Mouse (Mus musculus): ENCODE data around the gene Gm20388.

Gm20388 gene

GRCm38 (mm10) chr8:123114644-123115043 is 3204.0 kb downstream of the Gm20388 start:
- no peak for DNase-seq

GRCm38 (mm10) chr8:123117127-123117731 is 3206.6 kb downstream of the Gm20388 start, which contains the start of gene Cpne7:
Cpne7 (plus strand) TSS chr8:123117374.
- DNase-seq, result peak; percentile 22 to 34

- DNase-seq, result peak in 1 of 2 experiments; percentile 21
Measured at GRCm38 (mm10) chr8:123117744-123118143, 3207.1 kb downstream of the Gm20388 start.

GRCm38 (mm10) chr8:123122059-123122458 is 3211.4 kb downstream of the Gm20388 start:
- no peak for DNase-seq

DNA sequence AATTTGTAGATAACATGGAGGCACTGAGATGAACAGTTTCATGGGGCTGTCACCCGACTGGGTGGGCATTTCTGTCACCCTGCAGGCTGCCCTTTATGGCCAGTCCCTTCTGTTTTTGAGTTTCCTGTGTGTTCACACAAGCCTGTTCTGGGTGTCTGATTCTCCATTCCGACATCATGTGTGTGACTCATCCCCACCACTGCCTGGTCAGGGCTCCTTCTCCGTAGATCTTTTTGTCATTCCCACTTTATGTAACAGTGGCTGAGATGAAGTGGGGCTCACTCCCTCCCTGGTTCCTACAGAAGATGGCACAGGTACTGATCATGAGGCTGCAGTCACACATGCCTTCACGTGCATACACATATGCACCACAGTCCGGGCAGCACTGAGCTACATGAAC is 3212.0 kb downstream of the Gm20388 start:
- no peak for DNase-seq

DNA sequence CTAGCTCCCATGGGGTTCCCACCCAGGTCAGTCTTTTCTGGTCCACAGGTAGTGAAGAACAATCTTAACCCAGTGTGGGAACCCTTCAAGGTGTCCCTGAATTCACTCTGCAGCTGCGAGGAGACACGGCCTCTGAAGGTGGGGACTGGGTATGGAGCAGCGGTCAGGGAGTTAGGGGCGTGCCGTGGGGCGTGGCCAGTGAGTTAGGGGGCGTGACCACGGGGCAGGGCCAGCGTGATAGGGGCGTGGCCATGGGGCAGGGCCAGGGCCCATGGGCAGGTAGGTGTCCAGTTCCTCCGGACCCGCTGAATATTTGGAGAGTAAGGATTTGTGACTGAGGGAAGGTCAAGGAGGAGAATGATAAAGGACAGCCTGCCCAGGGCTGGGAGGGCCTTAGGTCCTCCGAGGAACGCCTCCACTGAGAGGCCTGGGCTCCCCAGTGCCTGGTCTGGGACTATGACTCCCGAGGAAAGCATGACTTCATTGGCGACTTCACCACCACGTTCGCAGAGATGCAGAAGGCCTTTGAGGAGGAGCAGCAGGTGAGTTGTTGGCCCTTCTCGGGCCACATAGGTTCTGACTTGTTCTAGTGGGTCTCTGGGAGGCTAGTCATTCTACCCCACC is 3215.7 kb downstream of the Gm20388 start:
- peak; percentile 42 to 48 for DNase-seq

GRCm38 (mm10) chr8:123131041-123131440 is 3220.4 kb downstream of the Gm20388 start:
- DNase-seq, result no peak

GRCm38 (mm10) chr8:123132953-123133352 is 3222.3 kb downstream of the Gm20388 start:
- DNase-seq, result no peak

DNA sequence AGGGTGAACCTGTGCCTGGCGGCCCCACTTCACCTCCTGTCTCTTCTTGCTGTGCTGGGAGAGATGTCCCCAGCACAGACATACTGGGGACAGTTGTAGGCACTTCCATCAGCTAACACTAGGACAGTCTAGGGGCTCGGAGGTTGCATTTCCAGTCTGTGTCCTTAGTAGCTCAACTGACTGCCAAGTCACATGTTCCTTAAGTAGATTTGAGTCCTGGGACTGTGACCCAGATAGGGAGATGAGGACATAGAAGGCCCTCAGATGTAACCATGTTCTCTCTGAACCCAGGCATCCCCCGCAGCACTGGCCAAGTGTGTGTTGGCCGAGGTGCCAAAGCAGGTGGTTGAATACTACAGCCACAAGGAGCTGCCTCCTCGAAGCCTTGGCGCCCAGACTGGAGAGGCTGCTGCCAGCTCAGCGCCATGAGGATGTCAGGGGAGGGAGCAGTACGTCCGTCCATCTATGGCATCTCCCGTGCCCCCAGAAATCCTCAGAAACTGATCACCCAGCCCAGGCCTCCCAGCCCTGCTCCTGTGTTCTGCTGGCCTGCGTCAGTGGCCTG is 3223.6 kb downstream of the Gm20388 start:
- no peak for DNase-seq

- DNase-seq, result no peak
Measured at GRCm38 (mm10) chr8:123135406-123135805, 3224.8 kb downstream of the Gm20388 start.

- no peak for DNase-seq
Measured at GRCm38 (mm10) chr8:123135806-123136205, 3225.2 kb downstream of the Gm20388 start.

DNA sequence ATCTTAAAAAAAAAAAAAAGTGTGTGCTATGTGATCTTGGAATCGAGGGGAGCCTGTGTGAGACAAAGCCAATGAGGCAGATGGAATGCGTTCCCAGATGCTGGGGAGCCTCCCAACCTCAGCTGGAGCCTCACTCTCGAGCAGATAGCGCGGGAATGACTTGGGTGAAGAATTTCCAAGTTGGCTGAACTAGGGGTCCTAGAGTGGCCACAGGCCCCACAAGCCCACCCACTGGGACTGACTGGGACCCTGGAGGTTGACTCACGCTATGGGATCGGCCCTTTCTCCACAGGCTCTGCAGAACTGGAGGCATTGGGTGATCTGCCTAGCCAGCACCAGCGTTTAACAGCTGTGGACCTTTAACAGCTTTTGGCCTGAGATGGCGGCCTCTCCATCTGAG is 3225.6 kb downstream of the Gm20388 start:
- no peak for DNase-seq

- no peak for DNase-seq
Measured at GRCm38 (mm10) chr8:123137645-123138077, 3227.0 kb downstream of the Gm20388 start.

- DNase-seq, result no peak
Measured at GRCm38 (mm10) chr8:123138741-123139140, 3228.1 kb downstream of the Gm20388 start.

DNA sequence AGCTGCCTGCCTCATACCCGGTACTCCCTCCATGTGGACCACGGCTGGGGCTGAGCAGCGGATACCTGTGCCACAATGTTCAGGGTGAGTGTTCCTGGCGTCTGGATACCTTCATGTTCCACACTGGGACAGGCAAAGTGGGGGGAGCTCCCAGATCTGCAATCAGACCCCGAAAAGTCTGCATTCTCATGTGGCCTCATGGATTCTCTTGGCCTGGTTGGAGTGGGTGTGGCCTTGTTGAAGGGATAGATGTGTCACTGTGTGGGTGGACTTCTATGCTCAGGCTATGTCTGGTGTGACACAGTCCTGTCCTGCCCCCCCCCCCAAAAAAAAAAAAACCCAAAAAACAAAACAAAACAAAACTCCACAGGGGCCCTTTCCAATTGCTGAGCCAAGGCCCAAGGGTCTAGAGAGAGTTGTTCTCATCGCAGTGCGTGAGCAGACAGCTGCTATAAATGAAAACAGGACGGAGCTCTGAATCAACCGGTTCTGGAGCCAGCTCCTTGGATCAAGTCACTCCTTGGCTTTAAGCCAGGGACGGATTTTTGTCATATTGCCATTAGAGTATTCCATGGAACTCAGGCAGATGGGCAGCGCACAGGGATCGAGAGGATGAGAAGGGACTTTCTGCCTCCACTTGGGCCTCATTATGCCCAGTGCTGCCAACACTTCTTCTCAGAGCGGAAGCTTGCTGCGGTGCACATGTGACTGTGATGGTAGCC is 3231.3 kb downstream of the Gm20388 start:
- no peak for DNase-seq

GRCm38 (mm10) chr8:123145279-123145678 is 3234.6 kb downstream of the Gm20388 start:
- peak; percentile 15 to 19 for DNase-seq

DNA sequence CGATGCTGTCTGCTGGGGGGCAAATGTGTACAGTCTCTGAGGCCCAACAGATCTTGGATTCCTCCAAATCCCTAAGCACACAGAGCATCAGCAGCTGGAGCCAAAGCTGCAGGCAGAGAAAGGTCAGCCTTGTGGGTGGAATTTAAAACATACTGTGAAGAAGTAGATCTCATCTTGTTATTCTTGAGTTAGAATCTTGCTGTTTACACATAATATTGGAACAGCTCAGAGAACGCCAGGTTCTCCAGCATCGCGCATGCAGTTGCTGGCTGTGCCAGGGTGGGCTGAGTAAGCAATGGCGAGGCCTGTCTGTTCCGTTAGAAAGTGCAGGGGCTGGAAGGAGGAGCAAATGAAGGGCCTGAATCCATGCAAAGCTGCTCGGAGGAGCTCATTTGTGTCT is 3235.7 kb downstream of the Gm20388 start:
- no peak for DNase-seq

DNA sequence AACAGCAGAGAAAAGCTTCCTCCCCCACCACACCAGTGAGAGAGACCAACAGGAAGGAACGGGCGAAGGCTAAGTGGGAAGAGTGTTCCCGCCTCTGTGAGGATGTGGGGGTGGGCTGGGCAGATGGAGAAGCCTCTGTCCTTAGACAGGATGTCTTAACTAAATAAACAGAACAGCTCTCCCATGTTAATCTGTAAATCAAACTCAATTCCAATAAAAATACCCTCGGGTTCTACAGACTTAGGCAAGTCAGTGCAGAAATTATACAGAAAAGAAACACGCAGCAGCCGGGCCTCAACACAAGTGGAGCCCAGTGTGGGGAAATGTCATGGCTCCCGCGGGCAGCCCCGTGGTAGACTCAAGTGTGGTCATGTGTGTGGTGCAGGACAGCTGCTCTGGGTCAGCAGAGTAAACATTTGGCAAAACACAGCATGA is 3240.1 kb downstream of the Gm20388 start:
- DNase-seq, result no peak

GRCm38 (mm10) chr8:123155177-123155576 is 3244.5 kb downstream of the Gm20388 start:
- no peak for DNase-seq

- DNase-seq, result no peak
Measured at GRCm38 (mm10) chr8:123156070-123156773, 3245.6 kb downstream of the Gm20388 start.

DNA sequence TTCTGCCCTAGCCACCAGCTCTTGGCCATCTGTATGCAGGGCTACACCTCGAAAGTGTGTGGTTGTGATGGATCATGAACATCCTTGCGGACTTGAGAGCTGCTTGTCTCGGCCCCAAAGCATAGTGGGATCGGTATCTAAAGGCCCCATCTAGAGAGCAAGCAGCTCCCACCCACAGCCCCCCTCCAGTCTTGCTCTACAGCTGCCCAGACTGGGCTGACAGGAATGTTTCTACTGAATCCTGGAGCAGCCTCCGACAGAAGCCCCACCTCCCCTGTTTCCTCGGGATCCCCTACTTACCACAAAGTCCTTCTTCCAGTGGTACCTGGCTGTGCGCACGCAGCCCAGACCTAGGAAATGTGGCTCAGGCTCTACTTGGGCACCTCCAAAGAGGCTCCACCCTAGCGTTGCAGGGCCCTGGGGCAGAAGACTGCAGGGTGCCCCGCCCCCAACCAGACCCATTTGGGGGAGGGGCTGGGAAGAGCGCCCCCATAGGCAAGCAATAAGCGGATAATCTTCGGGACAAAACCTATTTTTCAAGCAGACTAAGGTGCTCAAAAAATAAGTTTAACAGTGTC is 3247.3 kb downstream of the Gm20388 start, which contains the start of gene Sult5a1:
Gene Sult5a1, minus strand, starts transcription at position 428 of the 578 bp plus-strand sequence.
- no peak for DNase-seq

DNA sequence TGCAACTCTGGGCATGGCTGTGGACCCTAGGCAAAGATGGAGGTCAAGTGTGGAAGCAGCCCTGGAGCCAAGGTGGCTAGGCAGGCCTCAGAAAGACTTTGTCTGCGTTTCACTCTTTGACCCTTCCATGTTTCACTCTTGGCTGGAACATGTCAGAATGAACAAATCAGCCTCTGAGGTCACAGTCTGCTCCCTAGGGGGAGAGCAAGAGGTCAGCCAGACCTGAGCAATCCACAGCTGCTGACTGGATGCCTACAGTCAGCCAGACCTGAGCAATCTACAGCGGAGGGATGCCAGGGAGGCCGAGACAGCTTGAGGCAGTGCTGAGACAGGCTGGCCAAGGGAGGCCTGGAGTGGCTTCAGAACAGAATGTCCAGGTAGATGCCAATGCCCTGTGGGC is 3270.8 kb downstream of the Gm20388 start:
- DNase-seq, result no peak

All from B cell, adult 2 months (primary cell).